Comparison of ENCODE assay signal across 16 mouse cellular contexts in genomic region chr3:53478419-53479046, GRCm38 (mm10). TPM values are rescaled to one million over a fixed set of nuclear protein-coding genes. Genes with fewer than 3 reads are reported as not detected.
DNase-seq lines count a peak whose midpoint lies in the region; ATAC-seq and TF ChIP-seq lines count a peak whose summit lies in the region.
"Had no signal": no experiment of that assay in that cellular context is flagged by ENCODE, and none has a peak within 500 bp of the region (broad histone marks: within the 10 kb centered on the region; RNA-seq: fewer than 3 reads in every experiment).

No protein-coding gene starts in this region.

- no peak overlapping the region for H3K27ac ChIP-seq in forebrain, embryonic 16.5 days (ENCODE audit: low read length)
- no peak overlapping the region for H3K27ac ChIP-seq in forebrain, embryonic 11.5 days (ENCODE audit: low read depth, low read length)
- H3K27ac ChIP-seq in limb, embryonic 11.5 days (replicated peaks; ENCODE audit: low read depth, low read length) = no peak overlapping the region
- H3K27ac ChIP-seq in limb, embryonic 10.5 days = no peak overlapping the region
- no peak overlapping the region for H3K27ac ChIP-seq in ES-E14 (ENCODE audit: insufficient read depth, low read depth, low read length, poor library complexity, severe bottlenecking)
- H3K27ac ChIP-seq in midbrain, embryonic 14.5 days (replicated peaks; ENCODE audit: low read depth, low read length) = no peak overlapping the region
- H3K27ac ChIP-seq: embryonic facial prominence, embryonic 15.5 days had no signal

- DNase-seq in forebrain, embryonic 11.5 days (ENCODE audit: low spot score) = no peak
- DNase-seq in limb, embryonic 11.5 days (ENCODE audit: low spot score) = no peak
- DNase-seq in limb, embryonic 10.5 days (ENCODE audit: low spot score) = no peak
- DNase-seq in ES-E14 (ENCODE audit: low read depth, low spot score) = no peak
- DNase-seq in midbrain, embryonic 14.5 days = no peak
- DNase-seq in natural killer cell, adult 2 months (ENCODE audit: low spot score in 2 of 2) = no peak
- DNase-seq: adrenal gland, postnatal 25 days; kidney, adult 8-10 months; lung, postnatal 14 days; thymus, adult 18-20 months had no signal

- H3K9ac ChIP-seq in forebrain, embryonic 16.5 days (replicated peaks; ENCODE audit: low read depth, low read length) = no peak overlapping the region
- no peak overlapping the region for H3K9ac ChIP-seq in forebrain, embryonic 11.5 days (ENCODE audit: low read length)
- H3K9ac ChIP-seq in limb, embryonic 11.5 days (ENCODE audit: low read length) = no peak overlapping the region
- 0 out of 2 replicates have a peak overlapping the region, but pooled peaks have one; percentile 6 for H3K9ac ChIP-seq in ES-E14 (ENCODE audit: insufficient read depth, low read depth, low read length, poor library complexity, severe bottlenecking)
- no peak overlapping the region for H3K9ac ChIP-seq in midbrain, embryonic 14.5 days (replicated peaks; ENCODE audit: low read length)
- H3K9ac ChIP-seq: embryonic facial prominence, embryonic 15.5 days had no signal

- in situ Hi-C loops in ES-E14 (cut with MboI; ENCODE audit: low sequenced_read_pairs in 2 of 2, unreplicated experiment in 2 of 2) = no loop called here

- no peak overlapping the region for H3K4me3 ChIP-seq in forebrain, embryonic 16.5 days (replicated peaks; ENCODE audit: low read length)
- H3K4me3 ChIP-seq in forebrain, embryonic 11.5 days (ENCODE audit: low read depth, low read length) = no peak overlapping the region
- no peak overlapping the region for H3K4me3 ChIP-seq in limb, embryonic 11.5 days (ENCODE audit: low read depth, low read length)
- H3K4me3 ChIP-seq in limb, embryonic 10.5 days = no peak overlapping the region
- H3K4me3 ChIP-seq in ES-E14 (ENCODE audit: insufficient read depth in 1 of 2, low read depth in 1 of 2, low read length in 2 of 2, poor library complexity in 1 of 2, severe bottlenecking in 1 of 2) = peak overlapping the region; percentile 6 to 20; a peak in 2 of 4 replicates
- H3K4me3 ChIP-seq in midbrain, embryonic 14.5 days (replicated peaks; ENCODE audit: low read depth, low read length) = no peak overlapping the region
- H3K4me3 ChIP-seq: embryonic facial prominence, embryonic 15.5 days had no signal

- peak; percentile 27 for ATAC-seq in forebrain, embryonic 16.5 days
- ATAC-seq in forebrain, embryonic 11.5 days (replicated peaks; ENCODE audit: low FRiP score) = no peak; the same call in 1 of the 2 replicates
- ATAC-seq in limb, embryonic 11.5 days (ENCODE audit: insufficient number of reproducible peaks, low FRiP score, low TSS enrichment, low read depth) = peak; percentile 47; the same call in 1 of the 2 replicates
- ATAC-seq in midbrain, embryonic 14.5 days (ENCODE audit: low FRiP score, low TSS enrichment) = 0 out of 2 replicates have a peak, but pooled peaks have one; percentile 11

- no peaks in the 10 kb centered on the region for H3K4me1 ChIP-seq in forebrain, embryonic 16.5 days (replicated peaks; ENCODE audit: control insufficient read depth, insufficient read depth, low read length)
- H3K4me1 ChIP-seq in forebrain, embryonic 11.5 days (replicated peaks; ENCODE audit: control insufficient read depth, insufficient read depth, low read length) = no peaks in the 10 kb centered on the region
- no peaks in the 10 kb centered on the region for H3K4me1 ChIP-seq in limb, embryonic 11.5 days (ENCODE audit: control insufficient read depth, insufficient read depth, low read length)
- H3K4me1 ChIP-seq in limb, embryonic 10.5 days = no peaks in the 10 kb centered on the region
- H3K4me1 ChIP-seq in ES-E14 (ENCODE audit: control insufficient read depth in 2 of 2, insufficient read depth in 2 of 2, low read length in 2 of 2, poor library complexity in 1 of 2) = peaks cover 0 to 12% of the 10 kb centered on the region in 2 experiments; a peak in 1 of 4 replicates
- no peaks in the 10 kb centered on the region for H3K4me1 ChIP-seq in midbrain, embryonic 14.5 days (ENCODE audit: control insufficient read depth, insufficient read depth, low read length)
- H3K4me1 ChIP-seq: embryonic facial prominence, embryonic 15.5 days had no signal

- peaks cover 53% of the 10 kb centered on the region for H3K36me3 ChIP-seq in forebrain, embryonic 16.5 days (ENCODE audit: control insufficient read depth, insufficient read depth)
- peaks cover 14% of the 10 kb centered on the region for H3K36me3 ChIP-seq in forebrain, embryonic 11.5 days (ENCODE audit: control insufficient read depth, insufficient read depth, low read length)
- peaks cover 31% of the 10 kb centered on the region for H3K36me3 ChIP-seq in limb, embryonic 11.5 days (ENCODE audit: control insufficient read depth, insufficient read depth, low read length)
- H3K36me3 ChIP-seq in limb, embryonic 10.5 days = peaks cover 93% of the 10 kb centered on the region
- H3K36me3 ChIP-seq in ES-E14 (ENCODE audit: control insufficient read depth, insufficient read depth, low read length, poor library complexity, severe bottlenecking) = peaks cover 33% of the 10 kb centered on the region
- H3K36me3 ChIP-seq in midbrain, embryonic 14.5 days (ENCODE audit: control insufficient read depth, insufficient read depth, low read length) = peaks cover 88% of the 10 kb centered on the region

- no peaks in the 10 kb centered on the region for H3K27me3 ChIP-seq in forebrain, embryonic 16.5 days (replicated peaks; ENCODE audit: control insufficient read depth, insufficient read depth, low read length)
- no peaks in the 10 kb centered on the region for H3K27me3 ChIP-seq in forebrain, embryonic 11.5 days (ENCODE audit: control insufficient read depth, insufficient read depth, low read length)
- no peaks in the 10 kb centered on the region for H3K27me3 ChIP-seq in limb, embryonic 11.5 days (ENCODE audit: control insufficient read depth, insufficient read depth, low read length)
- no peaks in the 10 kb centered on the region for H3K27me3 ChIP-seq in limb, embryonic 10.5 days (ENCODE audit: low read depth, poor library complexity, severe bottlenecking)
- H3K27me3 ChIP-seq in midbrain, embryonic 14.5 days (ENCODE audit: control insufficient read depth, insufficient read depth, low read length) = no peaks in the 10 kb centered on the region
- H3K27me3 ChIP-seq: embryonic facial prominence, embryonic 15.5 days had no signal

- H3K4me2 ChIP-seq in forebrain, embryonic 16.5 days (ENCODE audit: low read length) = no peak overlapping the region
- H3K4me2 ChIP-seq in forebrain, embryonic 11.5 days (ENCODE audit: low read depth, low read length, severe bottlenecking) = no peak overlapping the region
- H3K4me2 ChIP-seq in limb, embryonic 11.5 days (ENCODE audit: low read depth, severe bottlenecking) = no peak overlapping the region
- H3K4me2 ChIP-seq in midbrain, embryonic 14.5 days (ENCODE audit: low read length) = no peak overlapping the region
- H3K4me2 ChIP-seq: embryonic facial prominence, embryonic 15.5 days had no signal

- 96% methylated on average over 30 of the region's 30 CpGs for WGBS in forebrain, embryonic 16.5 days
- 96% methylated on average over 30 of the region's 30 CpGs for WGBS in forebrain, embryonic 11.5 days
- 95% methylated on average over 30 of the region's 30 CpGs for WGBS in limb, embryonic 11.5 days
- whole genome bisulfite sequencing in limb, embryonic 10.5 days = 96% methylated on average over 30 of the region's 30 CpGs
- 98% methylated on average over 30 of the region's 30 CpGs for WGBS in midbrain, embryonic 14.5 days

- no peaks in the 10 kb centered on the region for H3K9me3 ChIP-seq in forebrain, embryonic 16.5 days (ENCODE audit: control insufficient read depth, low read length)
- H3K9me3 ChIP-seq in forebrain, embryonic 11.5 days (ENCODE audit: control insufficient read depth, low read length) = no peaks in the 10 kb centered on the region
- no peaks in the 10 kb centered on the region for H3K9me3 ChIP-seq in limb, embryonic 11.5 days (ENCODE audit: control insufficient read depth, low read length)
- H3K9me3 ChIP-seq in limb, embryonic 10.5 days (replicated peaks) = no peaks in the 10 kb centered on the region
- H3K9me3 ChIP-seq in ES-E14 (ENCODE audit: control insufficient read depth, insufficient read depth, low read depth, low read length) = no peaks in the 10 kb centered on the region
- H3K9me3 ChIP-seq in midbrain, embryonic 14.5 days (ENCODE audit: control insufficient read depth, low read length) = no peaks in the 10 kb centered on the region
- H3K9me3 ChIP-seq: embryonic facial prominence, embryonic 15.5 days had no signal

TF ChIP-seq in ES-E14, 5 proteins besides CTCF, POLR2A, EP300 and RAD21 (continues in another document):
- TF ChIP-seq HCFC1 (IDR thresholded peaks at IDR 0.05; ENCODE audit: borderline replicate concordance, insufficient read depth, low read length) = no peak
- no peak for TF ChIP-seq ZC3H11A (IDR thresholded peaks at IDR 0.05; ENCODE audit: borderline replicate concordance, low read depth, low read length)
- no peak for TF ChIP-seq ZNF384 (IDR thresholded peaks at IDR 0.05; ENCODE audit: low read depth, low read length)

RNA-seq across cellular contexts. Expression of gene Stoml3, which starts 9.9 kb away (rescaled TPM):
- polyA plus RNA-seq in forebrain, embryonic 16.5 days (2015; fragmentation: Nextera tagmentation; extraction: Ambion mirVana) = 0.22 TPM in 1 of 2 replicates, not detected in the other
- polyA plus RNA-seq in forebrain, embryonic 11.5 days (2014; fragmentation: Nextera tagmentation; extraction: Ambion mirVana) = not detected in 2 replicates
- polyA plus RNA-seq in limb, embryonic 11.5 days (2014; fragmentation: Nextera tagmentation; extraction: Ambion mirVana) = not detected in 2 replicates
- not detected in 2 replicates for polyA plus RNA-seq in limb, embryonic 10.5 days (2016; fragmentation: Nextera tagmentation; extraction: Ambion mirVana)
- not detected in 2 replicates for total RNA-seq in ES-E14 (2012; rRNA removed)
- not detected in 2 replicates for polyA plus RNA-seq in midbrain, embryonic 14.5 days (2014; fragmentation: Nextera tagmentation; extraction: Ambion mirVana)
- total RNA-seq: adrenal gland, postnatal 25 days; heart, adult 8-10 months; heart, postnatal 25 days; liver, adult 2 months had no signal
- polyA plus RNA-seq: liver, adult 2 months; spleen, adult 2 months had no signal

RNA-seq across cellular contexts. Expression of gene Proser1, which starts 15.1 kb away (rescaled TPM):
- 27.0 and 29.7 TPM in 2 replicates for polyA plus RNA-seq in forebrain, embryonic 16.5 days (2015; fragmentation: Nextera tagmentation; extraction: Ambion mirVana)
- 31.5 and 34.7 TPM in 2 replicates for polyA plus RNA-seq in forebrain, embryonic 11.5 days (2014; fragmentation: Nextera tagmentation; extraction: Ambion mirVana)
- polyA plus RNA-seq in limb, embryonic 11.5 days (2014; fragmentation: Nextera tagmentation; extraction: Ambion mirVana) = 27.4 and 28.7 TPM in 2 replicates
- polyA plus RNA-seq in limb, embryonic 10.5 days (2016; fragmentation: Nextera tagmentation; extraction: Ambion mirVana) = 22.1 and 24.3 TPM in 2 replicates
- total RNA-seq in ES-E14 (2012; rRNA removed) = 10.6 and 11.9 TPM in 2 replicates
- 20.9 and 21.8 TPM in 2 replicates for polyA plus RNA-seq in midbrain, embryonic 14.5 days (2014; fragmentation: Nextera tagmentation; extraction: Ambion mirVana)

RNA-seq across cellular contexts. Expression of gene Nhlrc3, which starts 15.4 kb away (rescaled TPM):
- 9.3 and 10.6 TPM in 2 replicates for polyA plus RNA-seq in forebrain, embryonic 16.5 days (2015; fragmentation: Nextera tagmentation; extraction: Ambion mirVana)
- 9.9 and 10.4 TPM in 2 replicates for polyA plus RNA-seq in forebrain, embryonic 11.5 days (2014; fragmentation: Nextera tagmentation; extraction: Ambion mirVana)
- polyA plus RNA-seq in limb, embryonic 11.5 days (2014; fragmentation: Nextera tagmentation; extraction: Ambion mirVana) = 7.9 and 9.8 TPM in 2 replicates
- 7.6 and 10.3 TPM in 2 replicates for polyA plus RNA-seq in limb, embryonic 10.5 days (2016; fragmentation: Nextera tagmentation; extraction: Ambion mirVana)
- 12.6 and 16.2 TPM in 2 replicates for total RNA-seq in ES-E14 (2012; rRNA removed)
- polyA plus RNA-seq in midbrain, embryonic 14.5 days (2014; fragmentation: Nextera tagmentation; extraction: Ambion mirVana) = 7.9 and 10.0 TPM in 2 replicates

Comparison
In these comparisons a context has a peak if more than half of its experiments do, and no peak if none do; other contexts are left out.
1. H3K4me3 ChIP-seq: peak in ES-E14 (2 of 2); none in forebrain, embryonic 16.5 days (single experiment), forebrain, embryonic 11.5 days (single experiment), limb, embryonic 11.5 days (single experiment), limb, embryonic 10.5 days (single experiment) and midbrain, embryonic 14.5 days (single experiment).